Mouse (Mus musculus) ES-E14 (cell line): ENCODE measurements at regions not wholly inside any gene's neighbourhood (a gene's known extent, or its start where the extent isn't known, plus 50 kb on each side); places are given as distances from the start of the nearest gene placed in this dataset.

Source experiments
- DNase-seq: peaks from one replicate; pipeline ENCODE4 v3.0.0-alpha.2; 2013; ENCODE audit warnings: low read depth, low spot score
- H3K27ac ChIP-seq: 2 replicates; pipeline ENCODE4 v1.5.1; 2012; ENCODE audit warnings: low read depth, mild to moderate bottlenecking, low read length, moderate library complexity, mixed read lengths; ENCODE audit not compliant: poor library complexity, insufficient read depth, severe bottlenecking
- H3K36me3 ChIP-seq: 2 replicates; pipeline ENCODE4 v1.6.1; 2012; ENCODE audit warnings: mild to moderate bottlenecking, low read length, moderate library complexity, mixed read lengths; ENCODE audit not compliant: control insufficient read depth, poor library complexity, insufficient read depth, severe bottlenecking
- H3K4me1 ChIP-seq, 2 experiments: fragments of 150-350 bp in 1 of 2; sonication (generic) in 1 of 2; 2 replicates each; pipeline ENCODE4 v1.6.1; 2012; ENCODE audit warnings: low read length in 2 of 2, mild to moderate bottlenecking in 1 of 2, mixed read lengths in 1 of 2; ENCODE audit not compliant: control insufficient read depth in 2 of 2, insufficient read depth in 2 of 2, poor library complexity in 1 of 2
- H3K4me3 ChIP-seq, 2 experiments: fragments of 150-350 bp in 1 of 2; sonication (generic) in 1 of 2; 2 replicates each; pipeline ENCODE4 v1.5.1; 2012; ENCODE audit warnings: low read length in 2 of 2, low read depth in 1 of 2, mild to moderate bottlenecking in 1 of 2, mixed read lengths in 1 of 2; ENCODE audit not compliant: insufficient read depth in 1 of 2, poor library complexity in 1 of 2, severe bottlenecking in 1 of 2
- H3K9ac ChIP-seq: 2 replicates; pipeline ENCODE4 v1.6.1; 2012; ENCODE audit warnings: low read depth, mild to moderate bottlenecking, low read length, mixed read lengths; ENCODE audit not compliant: poor library complexity, insufficient read depth, severe bottlenecking
- H3K9me3 ChIP-seq: fragments of 150-350 bp; sonication (generic); 2 replicates; pipeline ENCODE4 v1.6.1; 2012; ENCODE audit warnings: low read depth, mild to moderate bottlenecking, low read length; ENCODE audit not compliant: control insufficient read depth, insufficient read depth
- CHD2 ChIP-seq: IDR thresholded peaks from 2 replicates; pipeline ENCODE4 v1.6.1; 2014; ENCODE audit warnings: mild to moderate bottlenecking, low read depth, low read length, inconsistent platforms
- HCFC1 ChIP-seq: IDR thresholded peaks from 2 replicates; pipeline ENCODE4 v1.6.1; 2012; ENCODE audit warnings: low read length, inconsistent platforms, borderline replicate concordance; ENCODE audit not compliant: insufficient read depth
- MAFK ChIP-seq: IDR thresholded peaks from 2 replicates; pipeline ENCODE4 v1.6.1; 2014; ENCODE audit warnings: mild to moderate bottlenecking, low read depth, low read length, inconsistent platforms; ENCODE audit not compliant: insufficient read depth
- ZC3H11A ChIP-seq: IDR thresholded peaks from 2 replicates; pipeline ENCODE4 v1.6.1; 2012; ENCODE audit warnings: low read depth, mild to moderate bottlenecking, inconsistent platforms, low read length, borderline replicate concordance
- ZNF384 ChIP-seq: IDR thresholded peaks from 2 replicates; pipeline ENCODE4 v1.6.1; 2012; ENCODE audit warnings: low read depth, low read length, inconsistent platforms
- in situ Hi-C, 2 experiments: fragments of 600-800 bp; cut with MboI; formaldehyde crosslinking; loops; one replicate each; pipeline ENCODE4 v1.15.1; 2025; ENCODE audit warnings: low sequenced_read_pairs in 2 of 2, inconsistent platforms in 1 of 2; ENCODE audit not compliant: unreplicated experiment in 2 of 2

DNA sequence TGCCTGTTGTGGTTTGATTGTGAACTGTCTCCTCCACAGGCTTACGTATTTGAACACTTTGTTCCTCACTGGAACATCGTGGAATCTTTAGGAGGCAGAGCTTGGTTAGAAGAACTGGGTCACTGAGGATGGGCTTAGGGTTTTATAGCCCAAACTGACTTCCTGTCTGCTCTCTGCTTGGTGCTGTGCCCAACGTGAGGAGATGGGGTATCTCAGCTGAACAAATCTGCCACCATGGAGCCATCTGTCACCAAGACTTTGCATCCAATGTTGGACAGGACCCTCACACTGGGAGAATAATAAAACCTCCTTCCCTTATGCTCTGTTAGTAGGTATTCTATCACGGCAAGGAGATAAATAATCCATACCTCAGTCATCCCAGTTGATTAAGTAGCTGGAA is 134.2 kb upstream of the Tnp1 start:
- H3K36me3 ChIP-seq = no peaks in the 10 kb centered on the region
- H3K4me3 ChIP-seq = no peak overlapping the region
- in situ Hi-C loops = no loop called here
- DNase-seq = no peak
- H3K27ac ChIP-seq = no peak overlapping the region
- TF ChIP-seq ZC3H11A (no peak), HCFC1 (no peak), MAFK (no peak), ZNF384 (no peak), CHD2 (no peak)
- no peaks in the 10 kb centered on the region for H3K9me3 ChIP-seq
- H3K4me1 ChIP-seq = no peaks in the 10 kb centered on the region
- H3K9ac ChIP-seq = no peak overlapping the region

DNA sequence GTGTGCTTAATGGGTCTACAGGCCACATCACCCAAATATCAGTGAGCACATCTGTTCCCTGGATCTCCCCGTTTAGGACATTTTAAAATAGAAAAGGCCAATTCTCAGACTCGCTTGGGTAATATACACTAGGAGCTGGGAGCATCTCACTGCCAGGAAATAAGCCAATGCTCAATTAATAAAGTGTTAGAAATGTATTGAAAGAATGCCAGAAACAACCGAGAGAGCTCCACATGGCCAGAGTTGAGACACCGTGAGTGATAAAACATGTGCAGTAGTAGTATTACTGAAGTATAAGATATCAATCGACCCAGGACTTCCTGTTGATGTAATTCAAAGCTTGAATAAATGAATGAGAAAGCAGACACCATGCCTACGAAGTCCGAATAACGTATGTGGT is 127.1 kb upstream of the Tnp1 start:
- H3K9ac ChIP-seq = no peak overlapping the region
- in situ Hi-C loops = no loop called here
- H3K9me3 ChIP-seq = no peaks in the 10 kb centered on the region
- H3K27ac ChIP-seq = no peak overlapping the region
- no peaks in the 10 kb centered on the region for H3K36me3 ChIP-seq
- TF ChIP-seq ZNF384 (no peak), CHD2 (no peak), HCFC1 (no peak), ZC3H11A (no peak), MAFK (no peak)
- DNase-seq = no peak
- H3K4me3 ChIP-seq = no peak overlapping the region
- H3K4me1 ChIP-seq = no peaks in the 10 kb centered on the region

DNA sequence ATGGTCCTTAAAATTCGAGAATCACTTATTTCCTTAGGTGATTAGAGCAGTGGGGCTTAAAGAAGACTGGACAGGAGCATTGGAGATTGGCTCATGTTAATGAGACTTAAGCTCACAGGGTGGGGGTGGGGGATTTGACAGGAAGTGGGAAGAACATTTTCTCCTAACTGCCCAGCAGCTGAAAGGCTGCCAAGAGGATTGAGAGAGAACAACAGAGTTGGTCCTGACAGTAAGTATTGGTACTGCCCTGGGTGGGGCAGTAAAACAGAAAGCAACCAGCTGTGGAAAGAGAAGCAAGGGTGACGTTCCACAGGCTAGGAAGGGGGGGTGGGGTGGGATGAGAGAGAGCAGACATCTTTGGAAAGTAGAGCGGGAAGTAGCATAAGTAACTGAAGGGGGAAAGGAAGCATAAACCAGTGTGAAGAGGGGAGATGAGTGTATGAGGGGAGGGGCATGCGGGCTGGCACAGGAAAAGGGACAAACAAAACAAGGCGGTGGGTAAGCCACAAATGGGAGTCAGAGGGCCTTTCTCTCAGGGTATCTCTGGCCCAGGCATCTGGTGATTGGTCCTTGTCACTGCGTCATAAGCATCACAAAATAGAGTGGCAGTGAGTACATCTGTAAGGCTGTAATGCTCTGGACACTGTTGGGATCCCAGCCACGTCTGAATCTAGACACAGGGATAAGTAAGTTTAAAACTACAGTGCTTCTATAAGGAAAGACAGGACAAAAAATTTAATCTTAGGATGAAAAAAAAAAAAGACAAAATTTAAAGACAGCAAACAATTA is 125.0 kb upstream of the Tnp1 start:
- TF ChIP-seq ZC3H11A = no peak
- TF ChIP-seq HCFC1 = no peak
- TF ChIP-seq ZNF384 = no peak
- TF ChIP-seq MAFK = no peak
- no peak for TF ChIP-seq CHD2

DNA sequence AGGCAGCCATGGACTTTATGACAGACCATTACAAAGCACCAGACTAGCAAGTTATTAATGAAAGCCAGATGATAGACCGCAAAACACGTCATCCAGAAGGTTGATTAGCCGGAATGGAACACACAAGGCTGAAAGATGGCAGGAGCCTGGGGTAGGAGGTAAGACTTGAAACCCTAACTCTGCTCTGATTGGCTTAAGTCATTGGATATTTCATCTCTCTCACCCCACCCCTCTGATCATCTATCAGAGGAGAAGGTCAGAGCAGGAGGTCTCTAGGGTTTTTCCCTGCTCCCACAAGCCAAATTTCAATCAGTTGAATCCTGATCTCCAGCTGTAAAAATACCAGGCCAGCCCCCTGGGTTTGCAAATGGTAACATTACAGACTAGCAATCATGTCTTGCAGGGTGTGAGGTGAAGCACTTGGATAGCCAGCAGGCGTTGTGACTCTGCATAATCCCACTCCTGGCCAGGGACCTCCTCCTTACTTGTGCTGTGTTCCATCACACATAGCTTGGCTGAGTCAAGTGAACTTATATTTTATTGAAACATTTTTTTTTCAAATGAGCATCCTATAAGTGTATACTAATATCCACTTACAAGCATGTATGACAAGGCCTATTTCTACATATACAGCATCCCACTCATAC is 114.6 kb upstream of the Tnp1 start:
- Histone ChIP-seq H3K4me3 (no peak overlapping the region), H3K9me3 (no peaks in the 10 kb centered on the region), H3K27ac (no peak overlapping the region), H3K4me1 (no peaks in the 10 kb centered on the region), H3K9ac (no peak overlapping the region), H3K36me3 (no peaks in the 10 kb centered on the region)
- DNase-seq = no peak
- no peak for TF ChIP-seq MAFK
- no peak for TF ChIP-seq CHD2
- TF ChIP-seq ZC3H11A = no peak
- no peak for TF ChIP-seq ZNF384
- no peak for TF ChIP-seq HCFC1
- in situ Hi-C loops = no loop called here

More for the DNA sequence above, 125.0 kb upstream of the Tnp1 start:
- H3K27ac ChIP-seq = no peak overlapping the region
- no peak overlapping the region for H3K9ac ChIP-seq
- no peaks in the 10 kb centered on the region for H3K9me3 ChIP-seq
- no peak for DNase-seq
- H3K4me3 ChIP-seq = no peak overlapping the region
- in situ Hi-C loops = no loop called here
- no peaks in the 10 kb centered on the region for H3K36me3 ChIP-seq
- H3K4me1 ChIP-seq = no peaks in the 10 kb centered on the region

DNA sequence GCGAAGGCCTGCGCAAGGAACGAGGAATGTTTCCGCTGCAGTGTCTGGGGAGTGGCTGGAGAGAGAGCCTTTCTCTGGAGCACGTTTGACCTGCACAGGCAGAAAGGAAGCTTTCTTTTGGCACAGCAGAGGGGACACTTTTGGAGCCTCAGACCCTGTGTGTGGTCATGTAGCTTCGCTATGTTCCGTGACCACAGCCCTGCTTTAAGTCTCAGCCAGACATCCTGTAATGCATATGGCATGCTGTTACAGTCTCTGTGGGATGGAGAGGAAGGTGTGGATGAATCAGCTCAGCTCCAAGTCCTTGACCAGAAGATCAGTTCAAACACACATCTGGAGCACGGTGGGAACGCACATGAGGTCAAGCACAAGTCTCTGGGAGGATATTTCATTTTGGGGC is 107.3 kb upstream of the Tnp1 start:
- no peaks in the 10 kb centered on the region for H3K9me3 ChIP-seq
- no peak overlapping the region for H3K27ac ChIP-seq
- no peaks in the 10 kb centered on the region for H3K36me3 ChIP-seq
- no peak overlapping the region for H3K4me3 ChIP-seq
- no peak for DNase-seq
- no peak for TF ChIP-seq MAFK
- no peak for TF ChIP-seq HCFC1
- TF ChIP-seq CHD2 = no peak
- TF ChIP-seq ZC3H11A = no peak
- TF ChIP-seq ZNF384 = no peak
- no peak overlapping the region for H3K9ac ChIP-seq
- no peaks in the 10 kb centered on the region for H3K4me1 ChIP-seq
- in situ Hi-C loops = no loop called here
